Mouse (Mus musculus) heart, embryonic 16.5 days (tissue): ENCODE results near the gene Rnf223. TPM values are rescaled to one million over a fixed set of nuclear protein-coding genes. Genes with fewer than 3 reads are reported as not detected.

Experiments
- polyA plus RNA-seq: library from polyadenylated mRNA; unstranded; fragments of >200 nt; fragmentation: Nextera tagmentation; extraction: Ambion mirVana; gene quantifications from 2 replicates; pipeline ENCODE4 v1.2.1, GENCODE M21; 2015

The Rnf223 gene
- polyA plus RNA-seq, 1 experiment from 2014 or later: 0.18 TPM

Other genes with a start within 250 kb of the Rnf223 start
- 32.5 and 34.3 TPM in 2 replicates for gene Pusl1, start 238.7 kb upstream of the Rnf223 start, polyA plus RNA-seq
- 10.1 and 11.6 TPM in 2 replicates for gene Acap3, start 238.7 kb upstream of the Rnf223 start, polyA plus RNA-seq
- 74.9 and 80.1 TPM in 2 replicates for gene Ube2j2, start 186.7 kb upstream of the Rnf223 start, polyA plus RNA-seq
- 23.1 and 28.9 TPM in 2 replicates for gene C1qtnf12, start 168.2 kb upstream of the Rnf223 start, polyA plus RNA-seq
- 8.6 and 9.1 TPM in 2 replicates for gene B3galt6, start 137.9 kb upstream of the Rnf223 start, polyA plus RNA-seq
- gene Sdf4, start 137.6 kb upstream of the Rnf223 start, polyA plus RNA-seq: 122 and 128 TPM in 2 replicates
- 0.95 and 1.5 TPM in 2 replicates for gene Tnfrsf4, start 116.7 kb upstream of the Rnf223 start, polyA plus RNA-seq
- gene Tnfrsf18, start 104.3 kb upstream of the Rnf223 start, polyA plus RNA-seq: 2.3 and 2.6 TPM in 2 replicates
- 0.33 and 0.37 TPM in 2 replicates for gene Ttll10, start 71.1 kb upstream of the Rnf223 start, polyA plus RNA-seq
- 17.3 and 17.4 TPM in 2 replicates for gene 9430015G10Rik, start 20.5 kb upstream of the Rnf223 start, polyA plus RNA-seq
- gene Agrn, start 67.0 kb downstream of the Rnf223 start, polyA plus RNA-seq: 34.4 and 48.5 TPM in 2 replicates
- 5.0 and 9.1 TPM in 2 replicates for gene Isg15, start 70.3 kb downstream of the Rnf223 start, polyA plus RNA-seq
- gene AW011738, start 72.8 kb downstream of the Rnf223 start, polyA plus RNA-seq: 4.2 and 5.6 TPM in 2 replicates
- 16.3 and 16.8 TPM in 2 replicates for gene Perm1, start 85.4 kb downstream of the Rnf223 start, polyA plus RNA-seq
- gene Plekhn1, start 104.3 kb downstream of the Rnf223 start, polyA plus RNA-seq: 13.8 and 17.5 TPM in 2 replicates
- gene Noc2l, start 105.5 kb downstream of the Rnf223 start, polyA plus RNA-seq: 37.4 and 38.1 TPM in 2 replicates
- 0.26 and 0.60 TPM in 2 replicates for gene Samd11, start 125.1 kb downstream of the Rnf223 start, polyA plus RNA-seq
- gene Vmn2r-ps159, start 200.6 kb downstream of the Rnf223 start, polyA plus RNA-seq: not detected in 2 replicates